Mouse (Mus musculus): ENCODE results near the gene Mrpl27. TPM values are rescaled to one million over a fixed set of nuclear protein-coding genes. Genes with fewer than 3 reads are reported as not detected.
"Not testable (repeated sequence)": the region's sequence is repeated elsewhere in the genome, so short reads cannot be mapped to it uniquely, and the experiment has no call there.

Gene Mrpl27
- 10 to 100 TPM; 74.4 to 79.3 TPM for total RNA-seq (2021)
- long read RNA-seq, transcript Mrpl27-201 (4 exons, 756 nt), result major isoform, 49 of 56 reads
- long read RNA-seq, partial matches to known transcripts, result 1 of 56 reads
- long read RNA-seq, other reads (novel, unspliced or antisense), result 4 of 56 reads

GRCm38 (mm10) chr11:94653663-94654436 is at the start of gene Mrpl27, which contains the start of gene Eme1:
Gene Mrpl27 (plus strand): TSS chr11:94653767.
Gene Eme1 (minus strand): TSS chr11:94653964.
- peak; percentile 81 to 90 for DNase-seq (ENCODE audit: low spot score in 2 of 2)

GRCm38 (mm10) chr11:94610744-94611740 is 42.5 kb upstream of the Mrpl27 start:
- no peak for DNase-seq (ENCODE audit: low spot score in 2 of 2)

GRCm38 (mm10) chr11:94614603-94615002 is 39.0 kb upstream of the Mrpl27 start:
- no peak for DNase-seq (ENCODE audit: low spot score in 2 of 2)

GRCm38 (mm10) chr11:94615494-94615893 is 38.1 kb upstream of the Mrpl27 start:
- no peak for DNase-seq (ENCODE audit: low spot score in 2 of 2)

GRCm38 (mm10) chr11:94617646-94618045 is 35.9 kb upstream of the Mrpl27 start:
- no peak for DNase-seq (ENCODE audit: low spot score in 2 of 2)

GRCm38 (mm10) chr11:94620766-94621457 is 32.7 kb upstream of the Mrpl27 start:
- no peak for DNase-seq (ENCODE audit: low spot score in 2 of 2)

- DNase-seq (ENCODE audit: low spot score in 2 of 2), result no peak
Observed at GRCm38 (mm10) chr11:94621458-94621852, 32.1 kb upstream of the Mrpl27 start.

GRCm38 (mm10) chr11:94622162-94622561 is 31.4 kb upstream of the Mrpl27 start:
- DNase-seq (ENCODE audit: low spot score in 2 of 2), result no peak

- DNase-seq (ENCODE audit: low spot score in 2 of 2), result peak; percentile 92 to 96
Observed at GRCm38 (mm10) chr11:94629199-94629883, 24.2 kb upstream of the Mrpl27 start, which contains the start of gene Lrrc59. Gene Lrrc59 (plus strand): TSS chr11:94629767.

- DNase-seq (ENCODE audit: low spot score in 2 of 2), result no peak
Observed at GRCm38 (mm10) chr11:94629884-94630198, 23.7 kb upstream of the Mrpl27 start.

- no peak for DNase-seq (ENCODE audit: low spot score in 2 of 2)
Observed at GRCm38 (mm10) chr11:94630199-94631011, 23.2 kb upstream of the Mrpl27 start.

GRCm38 (mm10) chr11:94631969-94632368 is 21.6 kb upstream of the Mrpl27 start:
- no peak for DNase-seq (ENCODE audit: low spot score in 2 of 2)

- DNase-seq (ENCODE audit: low spot score in 2 of 2), result no peak
Observed at GRCm38 (mm10) chr11:94632988-94633387, 20.6 kb upstream of the Mrpl27 start.

GRCm38 (mm10) chr11:94634431-94634830 is 19.1 kb upstream of the Mrpl27 start:
- DNase-seq (ENCODE audit: low spot score in 2 of 2), result no peak

- DNase-seq (ENCODE audit: low spot score in 2 of 2), result peak; percentile 47 to 75
Observed at GRCm38 (mm10) chr11:94644461-94645219, 8.9 kb upstream of the Mrpl27 start.

- no peak for DNase-seq (ENCODE audit: low spot score in 2 of 2)
Observed at GRCm38 (mm10) chr11:94646457-94646856, 7.1 kb upstream of the Mrpl27 start.

GRCm38 (mm10) chr11:94651241-94651640 is 2.3 kb upstream of the Mrpl27 start:
- not testable (repeated sequence) for DNase-seq (ENCODE audit: low spot score in 2 of 2)

- DNase-seq (ENCODE audit: low spot score in 2 of 2), result no peak
Observed at GRCm38 (mm10) chr11:94652973-94653372, 594 bp upstream of the Mrpl27 start.

GRCm38 (mm10) chr11:94661344-94661743 is 7.8 kb downstream of the Mrpl27 start:
- no peak for DNase-seq (ENCODE audit: low spot score in 2 of 2)

All from layer of hippocampus, adult 18-20 months (tissue).